In genomic region chr10:20501221-20501620, GRCm38 (mm10) we compare ENCODE assay signal across 18 mouse cellular contexts.
"Had no signal": no experiment of that assay in that cellular context is flagged by ENCODE, and none has a peak within 500 bp of the region (broad histone marks: within the 10 kb centered on the region; RNA-seq: fewer than 3 reads in every experiment).

No protein-coding gene starts in this region.

- ATAC-seq: midbrain, embryonic 13.5 days; midbrain, embryonic 15.5 days had no signal

- H3K4me1 ChIP-seq: midbrain, embryonic 10.5 days; midbrain, embryonic 13.5 days; midbrain, embryonic 15.5 days; neural tube, embryonic 13.5 days; neural tube, embryonic 15.5 days had no signal

- H3K27ac ChIP-seq: midbrain, embryonic 10.5 days; midbrain, embryonic 13.5 days; midbrain, embryonic 15.5 days; neural tube, embryonic 13.5 days; neural tube, embryonic 15.5 days had no signal

- H3K4me3 ChIP-seq: midbrain, embryonic 10.5 days; midbrain, embryonic 13.5 days; midbrain, embryonic 15.5 days; myocyte; neural tube, embryonic 13.5 days; neural tube, embryonic 15.5 days had no signal

- DNase-seq: lung, adult 18-20 months; lung, embryonic 14.5 days; lung, postnatal 10 days; lung, postnatal 4 days; retina, postnatal 1 day; right cerebral cortex, adult 18-20 months; right cerebral cortex, postnatal 25 days; right cerebral cortex, postnatal 4 days; spleen, adult 18-20 months; thymus, adult 18-20 months; thymus, postnatal 14 days; thymus, postnatal 36 days had no signal

- H3K27me3 ChIP-seq: midbrain, embryonic 13.5 days; midbrain, embryonic 15.5 days; neural tube, embryonic 13.5 days; neural tube, embryonic 15.5 days had no signal

- H3K4me2 ChIP-seq: lung, embryonic 14.5 days; midbrain, embryonic 13.5 days; midbrain, embryonic 15.5 days; neural tube, embryonic 13.5 days; neural tube, embryonic 15.5 days had no signal

- H3K36me3 ChIP-seq: midbrain, embryonic 10.5 days; midbrain, embryonic 13.5 days; midbrain, embryonic 15.5 days; neural tube, embryonic 13.5 days; neural tube, embryonic 15.5 days had no signal

- H3K9me3 ChIP-seq: midbrain, embryonic 10.5 days; midbrain, embryonic 13.5 days; midbrain, embryonic 15.5 days; neural tube, embryonic 13.5 days; neural tube, embryonic 15.5 days had no signal

- H3K9ac ChIP-seq: lung, embryonic 14.5 days; midbrain, embryonic 13.5 days; midbrain, embryonic 15.5 days; neural tube, embryonic 13.5 days; neural tube, embryonic 15.5 days had no signal
